Mouse (Mus musculus) embryonic facial prominence, embryonic 13.5 days (tissue): ENCODE results near the gene Mutyh. TPM values are rescaled to one million over a fixed set of nuclear protein-coding genes. Genes with fewer than 3 reads are reported as not detected.

Experiments
- ATAC-seq: fragments of 200-750 bp; cut with Nextera tagmentation; 2 replicates; pipeline ENCODE4 v1.8.0; 2017; ENCODE audit warnings: low read depth; ENCODE audit not compliant: insufficient number of reproducible peaks, insufficient read depth, low FRiP score, low TSS enrichment
- H3K27ac ChIP-seq: fragments of 300-500 bp; sonication (generic); 2 replicates; pipeline ENCODE4 v1.5.1; 2015; ENCODE audit warnings: moderate library complexity, mild to moderate bottlenecking, inconsistent platforms
- H3K27me3 ChIP-seq: fragments of 300-500 bp; sonication (generic); 2 replicates; pipeline ENCODE4 v1.6.1; 2015; ENCODE audit warnings: mild to moderate bottlenecking, inconsistent platforms
- H3K36me3 ChIP-seq: fragments of 300-500 bp; sonication (generic); 2 replicates; pipeline ENCODE4 v1.6.1; 2015; ENCODE audit warnings: mild to moderate bottlenecking, inconsistent platforms
- H3K4me1 ChIP-seq: fragments of 300-500 bp; sonication (generic); 2 replicates; pipeline ENCODE4 v1.6.1; 2015; ENCODE audit warnings: inconsistent platforms
- H3K4me2 ChIP-seq: fragments of 300-500 bp; sonication (generic); 2 replicates; pipeline ENCODE4 v1.6.1; 2015; ENCODE audit warnings: moderate library complexity, mild to moderate bottlenecking, inconsistent platforms
- H3K4me3 ChIP-seq: fragments of 300-500 bp; sonication (generic); 2 replicates; pipeline ENCODE4 v1.5.1; 2015; ENCODE audit warnings: mild to moderate bottlenecking, inconsistent platforms
- H3K9ac ChIP-seq: fragments of 300-500 bp; sonication (generic); 2 replicates; pipeline ENCODE4 v1.6.1; 2015; ENCODE audit warnings: mild to moderate bottlenecking, inconsistent platforms
- H3K9me3 ChIP-seq: fragments of 300-500 bp; sonication (generic); 2 replicates; pipeline ENCODE4 v1.6.1; 2016; ENCODE audit warnings: inconsistent platforms
- WGBS: fragments of 180-500 bp; shearing (Covaris S2); methylation state at CpG from one replicate; pipeline ENCODE4 v1.1.7; 2015; ENCODE audit warnings: mixed read lengths; 5-methylcytosine and 5-hydroxymethylcytosine counted together
- polyA plus RNA-seq: library from polyadenylated mRNA; unstranded; fragments of >200 nt; fragmentation: Nextera tagmentation; extraction: Ambion mirVana; gene quantifications from 2 replicates; pipeline ENCODE4 v1.2.1, GENCODE M21; 2015

Gene Mutyh
- polyA plus RNA-seq, 1 experiment from 2014 or later, result 16.7 TPM

GRCm38 (mm10) chr4:116787985-116788760 is 19.4 kb upstream of the Mutyh start:
- H3K4me1 ChIP-seq, result peaks cover 10% of the 10 kb centered on the region
- H3K4me2 ChIP-seq, result peak overlapping the region; percentile 38
- H3K27ac ChIP-seq, result peak overlapping the region; percentile 69; the same call in 1 of the 2 replicates
- 33% methylated on average over 7 of the region's 7 CpGs for WGBS
- no peak for ATAC-seq
- peak overlapping the region; percentile 44 for H3K9ac ChIP-seq
- no peaks in the 10 kb centered on the region for H3K9me3 ChIP-seq
- H3K4me3 ChIP-seq, result no peak overlapping the region
- no peaks in the 10 kb centered on the region for H3K36me3 ChIP-seq
- H3K27me3 ChIP-seq, result no peaks in the 10 kb centered on the region

GRCm38 (mm10) chr4:116788956-116789355 is 18.6 kb upstream of the Mutyh start:
- Histone ChIP-seq H3K4me1 (peaks cover 10% of the 10 kb centered on the region), H3K9me3 (no peaks in the 10 kb centered on the region), H3K27me3 (no peaks in the 10 kb centered on the region), H3K9ac (peak overlapping the region; percentile 44), H3K27ac (peak overlapping the region; percentile 69; the same call in 1 of the 2 replicates), H3K4me3 (no peak overlapping the region), H3K36me3 (0 out of 2 replicates have a peak, but pooled peaks cover 2% of the 10 kb centered on the region), H3K4me2 (peak overlapping the region; percentile 38)
- ATAC-seq, result 0 out of 2 replicates have a peak, but pooled peaks have one; percentile 20
- 1% methylated on average over 3 of the region's 3 CpGs for WGBS

DNA sequence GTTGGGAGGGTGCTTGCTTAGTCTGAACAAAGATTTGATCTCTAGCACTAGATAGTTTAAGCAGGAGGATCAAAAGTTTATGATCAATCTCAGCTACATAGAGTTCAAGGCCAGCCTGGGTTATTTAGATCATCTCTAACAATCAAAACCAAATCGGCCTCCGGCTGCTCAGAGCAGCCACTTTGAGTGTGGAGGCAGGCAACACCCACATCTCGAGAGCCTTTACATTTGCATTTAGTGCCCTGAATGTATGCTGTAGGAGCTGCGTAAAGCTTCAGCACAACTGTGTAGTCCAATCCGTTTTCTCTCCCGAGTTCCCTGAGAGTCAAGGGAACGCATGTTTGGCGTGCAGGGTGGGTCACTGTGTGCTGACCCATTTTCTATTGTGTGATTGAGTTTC is 15.1 kb upstream of the Mutyh start:
- 0 out of 2 replicates have a peak, but pooled peaks cover 2% of the 10 kb centered on the region for H3K36me3 ChIP-seq
- no peaks in the 10 kb centered on the region for H3K27me3 ChIP-seq
- no peak for ATAC-seq
- no peak overlapping the region for H3K4me3 ChIP-seq
- WGBS, result 88% methylated on average over 8 of the region's 8 CpGs
- H3K4me2 ChIP-seq, result no peak overlapping the region
- H3K27ac ChIP-seq, result no peak overlapping the region
- peaks cover 10% of the 10 kb centered on the region for H3K4me1 ChIP-seq
- no peak overlapping the region for H3K9ac ChIP-seq
- no peaks in the 10 kb centered on the region for H3K9me3 ChIP-seq

- Histone ChIP-seq H3K4me3 (no peak overlapping the region), H3K4me2 (no peak overlapping the region), H3K9ac (no peak overlapping the region), H3K9me3 (no peaks in the 10 kb centered on the region), H3K36me3 (0 out of 2 replicates have a peak, but pooled peaks cover 2% of the 10 kb centered on the region), H3K27me3 (no peaks in the 10 kb centered on the region), H3K27ac (no peak overlapping the region), H3K4me1 (no peaks in the 10 kb centered on the region)
- no peak for ATAC-seq
- WGBS, result 72% methylated on average over 2 of the region's 2 CpGs
These were observed 13.2 kb upstream of the Mutyh start for GRCm38 (mm10) chr4:116794273-116794672.

- no peak overlapping the region for H3K27ac ChIP-seq
- no peak for ATAC-seq
- H3K9ac ChIP-seq, result no peak overlapping the region
- peaks cover 6% of the 10 kb centered on the region; the same call in 1 of the 2 replicates for H3K36me3 ChIP-seq
- H3K4me1 ChIP-seq, result no peaks in the 10 kb centered on the region
- no peak overlapping the region for H3K4me2 ChIP-seq
- H3K4me3 ChIP-seq, result no peak overlapping the region
- H3K9me3 ChIP-seq, result no peaks in the 10 kb centered on the region
- H3K27me3 ChIP-seq, result no peaks in the 10 kb centered on the region
- WGBS, result 84% methylated on average over 1 of the region's 1 CpGs
These were observed 10.9 kb upstream of the Mutyh start for GRCm38 (mm10) chr4:116796442-116797110.

- no peak overlapping the region for H3K27ac ChIP-seq
- H3K4me2 ChIP-seq, result no peak overlapping the region
- peaks cover 35% of the 10 kb centered on the region for H3K36me3 ChIP-seq
- no peak for ATAC-seq
- H3K4me1 ChIP-seq, result no peaks in the 10 kb centered on the region
- 39% methylated on average over 5 of the region's 5 CpGs for WGBS
- no peaks in the 10 kb centered on the region for H3K9me3 ChIP-seq
- H3K27me3 ChIP-seq, result no peaks in the 10 kb centered on the region
- no peak overlapping the region for H3K9ac ChIP-seq
- no peak overlapping the region for H3K4me3 ChIP-seq
These were observed 7.6 kb upstream of the Mutyh start for GRCm38 (mm10) chr4:116799901-116800300.

DNA sequence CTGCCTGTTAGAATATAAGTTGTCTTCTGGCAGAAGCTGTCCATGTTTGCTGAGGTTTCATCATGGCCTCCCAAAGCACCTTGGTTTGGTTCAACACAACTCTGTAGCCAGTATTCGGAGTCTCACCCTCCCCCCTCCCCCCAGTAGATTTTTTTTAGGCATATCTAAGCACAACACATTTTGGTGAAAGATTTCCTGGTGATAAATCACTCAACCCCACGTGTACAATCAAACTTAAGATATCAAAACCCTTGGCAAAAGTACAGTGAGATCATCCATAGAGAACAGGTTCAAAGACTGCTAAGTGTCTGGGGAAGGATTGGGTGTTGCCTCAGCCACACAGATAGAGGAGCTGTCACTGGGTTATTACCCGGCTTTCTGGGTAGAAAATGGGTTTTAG is 3.5 kb downstream of the Mutyh start:
- ATAC-seq, result no peak
- Histone ChIP-seq H3K9ac (no peak overlapping the region), H3K4me1 (peaks cover 9% of the 10 kb centered on the region)

DNA sequence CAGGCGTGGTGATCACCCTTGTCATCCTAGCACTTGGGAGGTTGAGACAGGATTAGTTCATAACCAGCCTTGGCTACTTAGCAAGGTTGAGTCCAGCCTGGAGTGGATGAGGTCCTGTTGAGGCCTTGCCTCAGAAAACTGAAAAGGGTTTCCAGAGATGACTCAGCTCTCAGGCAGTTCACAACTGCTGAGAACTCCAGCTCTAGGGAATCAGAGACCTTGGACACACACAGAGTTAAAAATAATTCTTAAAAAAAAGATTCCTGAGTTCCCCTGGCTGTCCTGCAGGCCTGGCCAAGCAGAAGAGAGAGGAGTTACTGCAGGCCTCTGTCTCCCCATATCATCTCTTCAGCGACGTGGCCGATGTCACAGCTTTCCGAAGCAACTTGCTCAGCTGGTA is 7.8 kb downstream of the Mutyh start:
- peak overlapping the region; percentile 32; the same call in 1 of the 2 replicates for H3K9ac ChIP-seq
- H3K4me2 ChIP-seq, result no peak overlapping the region
- no peak overlapping the region for H3K27ac ChIP-seq
- H3K4me1 ChIP-seq, result peaks cover 2% of the 10 kb centered on the region
- peaks cover 23% of the 10 kb centered on the region for H3K36me3 ChIP-seq
- peaks cover 11% of the 10 kb centered on the region for H3K27me3 ChIP-seq
- no peaks in the 10 kb centered on the region for H3K9me3 ChIP-seq
- WGBS, result 86% methylated on average over 5 of the region's 5 CpGs
- no peak for ATAC-seq
- no peak overlapping the region for H3K4me3 ChIP-seq

More for the DNA sequence above, 3.5 kb downstream of the Mutyh start:
- H3K36me3 ChIP-seq, result 0 out of 2 replicates have a peak, but pooled peaks cover 5% of the 10 kb centered on the region
- no peak overlapping the region for H3K4me2 ChIP-seq
- H3K27me3 ChIP-seq, result no peaks in the 10 kb centered on the region
- no peaks in the 10 kb centered on the region for H3K9me3 ChIP-seq
- no peak overlapping the region for H3K4me3 ChIP-seq
- no peak overlapping the region for H3K27ac ChIP-seq
- WGBS, result 79% methylated on average over 3 of the region's 3 CpGs

- Histone ChIP-seq H3K9me3 (no peaks in the 10 kb centered on the region), H3K4me2 (no peak overlapping the region), H3K4me1 (peaks cover 15% of the 10 kb centered on the region), H3K27me3 (peaks cover 19% of the 10 kb centered on the region), H3K27ac (no peak overlapping the region), H3K4me3 (no peak overlapping the region), H3K9ac (0 out of 2 replicates have a peak overlapping the region, but pooled peaks have one; percentile 11), H3K36me3 (peaks cover 23% of the 10 kb centered on the region)
- 86% methylated on average over 6 of the region's 6 CpGs for WGBS
- no peak for ATAC-seq
These were observed 10.0 kb downstream of the Mutyh start for GRCm38 (mm10) chr4:116817486-116817885.

- Histone ChIP-seq H3K4me3 (peak overlapping the region; percentile 60), H3K36me3 (peaks cover 18% of the 10 kb centered on the region), H3K27me3 (peaks cover 19% of the 10 kb centered on the region), H3K27ac (no peak overlapping the region), H3K4me1 (peaks cover 25% of the 10 kb centered on the region), H3K9me3 (no peaks in the 10 kb centered on the region), H3K9ac (peak overlapping the region; percentile 70), H3K4me2 (peak overlapping the region; percentile 95)
- 18% methylated on average over 32 of the region's 32 CpGs for WGBS
- no peak for ATAC-seq
These were observed 12.7 kb downstream of the Mutyh start for GRCm38 (mm10) chr4:116819968-116820901.
